Mouse (Mus musculus) midbrain, embryonic 10.5 days (tissue): Measurements from ENCODE around the gene Pomgnt2. TPM values are rescaled to one million over a fixed set of nuclear protein-coding genes. Genes with fewer than 3 reads are reported as not detected.

Experiments
- DNase-seq: peaks from one replicate; pipeline ENCODE4 v3.0.0-alpha.2; 2017; ENCODE audit warnings: low spot score
- H3K27ac ChIP-seq: fragments of 300-500 bp; sonication (generic); replicated peaks from 2 replicates; pipeline ENCODE4 v1.5.1; 2016; ENCODE audit warnings: mild to moderate bottlenecking
- H3K27me3 ChIP-seq: fragments of 300-500 bp; sonication (generic); 2 replicates; pipeline ENCODE4 v1.6.1; 2016; ENCODE audit warnings: low read depth, mild to moderate bottlenecking; ENCODE audit not compliant: poor library complexity, severe bottlenecking
- H3K36me3 ChIP-seq: fragments of 300-500 bp; sonication (generic); 2 replicates; pipeline ENCODE4 v1.6.1; 2016; ENCODE audit warnings: mild to moderate bottlenecking, moderate library complexity
- H3K4me1 ChIP-seq: fragments of 300-500 bp; sonication (generic); 2 replicates; pipeline ENCODE4 v1.6.1; 2016
- H3K4me3 ChIP-seq: fragments of 300-500 bp; sonication (generic); 2 replicates; pipeline ENCODE4 v1.5.1; 2016; ENCODE audit warnings: mild to moderate bottlenecking, moderate library complexity
- H3K9me3 ChIP-seq: fragments of 300-500 bp; sonication (generic); replicated peaks from 2 replicates; pipeline ENCODE4 v1.6.1; 2016; ENCODE audit warnings: mild to moderate bottlenecking
- WGBS: fragments of 180-500 bp; shearing (Covaris S2); methylation state at CpG from one replicate; pipeline ENCODE4 v1.1.7; 2016; 5-methylcytosine and 5-hydroxymethylcytosine counted together
- polyA plus RNA-seq: library from polyadenylated mRNA; unstranded; fragments of >200 nt; fragmentation: Nextera tagmentation; extraction: Ambion mirVana; gene quantifications from 2 replicates; pipeline ENCODE4 v1.2.1, GENCODE M21; 2016

Gene Pomgnt2
- polyA plus RNA-seq, 1 experiment from 2014 or later: 13.1 TPM

DNA sequence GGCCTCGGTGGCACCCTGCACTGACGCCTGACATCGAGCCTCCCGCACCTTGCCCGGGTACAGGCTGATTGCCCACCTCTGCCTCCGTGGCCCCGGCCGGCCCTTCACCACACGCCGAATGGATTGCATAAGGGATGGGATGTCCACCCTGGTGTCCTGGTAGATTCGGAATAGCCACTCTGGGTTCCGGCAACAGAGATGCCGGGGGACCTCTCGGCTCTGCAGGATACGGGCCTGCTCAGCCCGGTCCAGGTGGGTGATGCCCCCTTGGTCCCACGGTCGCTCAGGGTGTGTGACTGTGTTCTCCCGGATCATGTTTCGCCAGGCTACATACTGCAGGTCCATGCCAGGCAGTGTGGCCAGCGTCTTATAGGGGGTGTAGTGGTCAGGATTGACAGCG is 14.7 kb downstream of the Pomgnt2 start:
- H3K4me3 ChIP-seq: no peak overlapping the region
- peaks cover 23% of the 10 kb centered on the region for H3K36me3 ChIP-seq
- H3K4me1 ChIP-seq: peaks cover 8% of the 10 kb centered on the region
- H3K9me3 ChIP-seq: no peaks in the 10 kb centered on the region
- no peak for DNase-seq
- H3K27me3 ChIP-seq: no peaks in the 10 kb centered on the region
- H3K27ac ChIP-seq: no peak overlapping the region
- 97% methylated on average over 22 of the region's 22 CpGs for WGBS

- peaks cover 23% of the 10 kb centered on the region for H3K36me3 ChIP-seq
Measured at GRCm38 (mm10) chr9:121981466-121982105, 15.3 kb downstream of the Pomgnt2 start.

GRCm38 (mm10) chr9:121981046-121981445 is 15.9 kb downstream of the Pomgnt2 start:
- Histone ChIP-seq H3K4me3 (no peak overlapping the region), H3K4me1 (peaks cover 8% of the 10 kb centered on the region), H3K9me3 (no peaks in the 10 kb centered on the region), H3K27me3 (no peaks in the 10 kb centered on the region), H3K36me3 (peaks cover 23% of the 10 kb centered on the region), H3K27ac (no peak overlapping the region)
- 85% methylated on average over 9 of the region's 9 CpGs for WGBS
- no peak for DNase-seq

More at GRCm38 (mm10) chr9:121981466-121982105, 15.3 kb downstream of the Pomgnt2 start:
- H3K9me3 ChIP-seq: no peaks in the 10 kb centered on the region
- no peak overlapping the region for H3K27ac ChIP-seq
- H3K4me1 ChIP-seq: peaks cover 8% of the 10 kb centered on the region
- H3K4me3 ChIP-seq: no peak overlapping the region
- WGBS: 87% methylated on average over 10 of the region's 10 CpGs
- no peaks in the 10 kb centered on the region for H3K27me3 ChIP-seq
- no peak for DNase-seq

GRCm38 (mm10) chr9:121975321-121975720 is 21.6 kb downstream of the Pomgnt2 start:
- DNase-seq: no peak
- no peaks in the 10 kb centered on the region for H3K36me3 ChIP-seq
- no peaks in the 10 kb centered on the region for H3K4me1 ChIP-seq
- no peak overlapping the region for H3K4me3 ChIP-seq
- no peak overlapping the region for H3K27ac ChIP-seq
- 81% methylated on average over 2 of the region's 2 CpGs for WGBS
- no peaks in the 10 kb centered on the region for H3K9me3 ChIP-seq
- H3K27me3 ChIP-seq: no peaks in the 10 kb centered on the region

- H3K27me3 ChIP-seq: no peaks in the 10 kb centered on the region
- H3K4me3 ChIP-seq: no peak overlapping the region
- H3K4me1 ChIP-seq: no peaks in the 10 kb centered on the region
- DNase-seq: no peak
- H3K36me3 ChIP-seq: no peaks in the 10 kb centered on the region
- no peak overlapping the region for H3K27ac ChIP-seq
- WGBS: 87% methylated on average over 12 of the region's 12 CpGs
- no peaks in the 10 kb centered on the region for H3K9me3 ChIP-seq
Measured at GRCm38 (mm10) chr9:121974141-121974986, 22.5 kb downstream of the Pomgnt2 start.

GRCm38 (mm10) chr9:121973207-121973606 is 23.7 kb downstream of the Pomgnt2 start:
- H3K4me1 ChIP-seq: no peaks in the 10 kb centered on the region
- H3K4me3 ChIP-seq: no peak overlapping the region
- 63% methylated on average over 1 of the region's 1 CpGs for WGBS
- no peak overlapping the region for H3K27ac ChIP-seq
- no peaks in the 10 kb centered on the region for H3K27me3 ChIP-seq
- no peaks in the 10 kb centered on the region for H3K36me3 ChIP-seq
- H3K9me3 ChIP-seq: no peaks in the 10 kb centered on the region
- DNase-seq: no peak

DNA sequence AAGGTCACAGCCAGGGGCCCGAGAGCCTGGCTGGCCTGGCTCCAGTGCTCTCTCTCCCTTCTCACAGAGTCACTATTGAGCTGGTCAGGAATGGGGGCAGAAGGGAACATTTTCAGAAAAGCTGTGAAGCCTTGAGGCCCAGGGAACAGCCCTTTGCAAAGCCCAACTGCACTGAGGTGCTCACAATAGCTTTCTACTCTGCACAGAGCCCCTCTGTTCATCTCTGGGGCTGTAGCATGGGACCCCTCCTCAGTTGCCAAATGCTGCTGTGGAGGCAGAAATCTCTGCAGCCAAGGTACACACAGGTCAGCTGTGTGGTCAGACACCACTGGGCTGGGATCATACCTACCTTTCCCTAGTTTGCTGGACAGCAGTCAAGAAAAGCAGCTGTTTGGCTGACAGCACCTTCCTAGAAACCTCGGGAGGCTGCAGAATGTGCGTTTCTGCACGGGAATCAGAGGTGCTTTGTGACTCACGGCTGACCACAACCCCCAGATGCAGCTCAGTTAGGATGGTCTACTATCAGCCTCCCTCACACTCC is 27.0 kb downstream of the Pomgnt2 start:
- Histone ChIP-seq H3K4me3 (no peak overlapping the region), H3K4me1 (no peaks in the 10 kb centered on the region), H3K27me3 (no peaks in the 10 kb centered on the region), H3K36me3 (no peaks in the 10 kb centered on the region), H3K27ac (no peak overlapping the region), H3K9me3 (no peaks in the 10 kb centered on the region)
- no peak for DNase-seq
- WGBS: 74% methylated on average over 5 of the region's 5 CpGs

GRCm38 (mm10) chr9:121968258-121968657 is 28.7 kb downstream of the Pomgnt2 start:
- Histone ChIP-seq H3K4me1 (no peaks in the 10 kb centered on the region), H3K27ac (no peak overlapping the region), H3K36me3 (no peaks in the 10 kb centered on the region), H3K9me3 (no peaks in the 10 kb centered on the region), H3K4me3 (no peak overlapping the region), H3K27me3 (no peaks in the 10 kb centered on the region)
- DNase-seq: no peak
- 90% methylated on average over 5 of the region's 5 CpGs for WGBS

- no peak overlapping the region for H3K27ac ChIP-seq
- no peak overlapping the region for H3K4me3 ChIP-seq
- no peaks in the 10 kb centered on the region for H3K36me3 ChIP-seq
- 91% methylated on average over 7 of the region's 7 CpGs for WGBS
- no peaks in the 10 kb centered on the region for H3K9me3 ChIP-seq
- no peak for DNase-seq
- 0 out of 2 replicates have a peak, but pooled peaks cover 6% of the 10 kb centered on the region for H3K4me1 ChIP-seq
- no peaks in the 10 kb centered on the region for H3K27me3 ChIP-seq
Measured at GRCm38 (mm10) chr9:121964941-121965340, 32.0 kb downstream of the Pomgnt2 start.

DNA sequence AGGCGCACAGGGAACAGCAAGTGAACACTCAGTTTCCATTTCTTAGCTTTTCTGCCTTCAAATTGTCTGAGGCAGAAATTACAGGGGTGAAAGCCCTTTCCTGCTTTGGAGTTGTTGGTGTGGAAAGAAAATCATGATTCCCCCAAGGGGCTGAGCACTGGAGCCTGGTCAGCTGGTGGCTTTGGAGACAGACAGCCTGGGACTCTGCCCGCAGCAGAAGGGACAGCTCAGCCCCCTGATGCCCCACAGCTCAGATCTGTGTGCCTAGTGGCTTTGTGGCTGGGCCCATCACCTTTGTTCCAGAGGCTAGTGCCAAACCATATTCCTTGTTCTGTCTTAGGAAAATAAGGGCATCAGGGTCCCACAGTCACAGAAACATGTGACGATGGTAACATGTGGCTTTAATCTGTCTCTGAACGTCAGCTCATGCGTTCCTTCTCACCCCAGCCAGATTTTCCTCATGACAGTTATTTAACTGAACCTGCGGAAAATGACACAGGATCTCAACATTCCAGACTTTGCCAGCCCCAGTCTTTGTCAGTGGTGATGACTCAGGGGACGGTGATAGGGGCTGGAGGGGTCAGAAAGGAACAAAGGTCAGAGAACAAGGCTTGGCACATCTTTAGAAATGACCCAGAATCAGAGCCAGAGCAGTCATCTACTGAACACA is 36.8 kb downstream of the Pomgnt2 start:
- Histone ChIP-seq H3K36me3 (no peaks in the 10 kb centered on the region), H3K9me3 (no peaks in the 10 kb centered on the region), H3K27me3 (no peaks in the 10 kb centered on the region), H3K4me3 (no peak overlapping the region), H3K27ac (no peak overlapping the region), H3K4me1 (peaks cover 20% of the 10 kb centered on the region)
- DNase-seq: no peak
- WGBS: 55% methylated on average over 7 of the region's 7 CpGs

DNA sequence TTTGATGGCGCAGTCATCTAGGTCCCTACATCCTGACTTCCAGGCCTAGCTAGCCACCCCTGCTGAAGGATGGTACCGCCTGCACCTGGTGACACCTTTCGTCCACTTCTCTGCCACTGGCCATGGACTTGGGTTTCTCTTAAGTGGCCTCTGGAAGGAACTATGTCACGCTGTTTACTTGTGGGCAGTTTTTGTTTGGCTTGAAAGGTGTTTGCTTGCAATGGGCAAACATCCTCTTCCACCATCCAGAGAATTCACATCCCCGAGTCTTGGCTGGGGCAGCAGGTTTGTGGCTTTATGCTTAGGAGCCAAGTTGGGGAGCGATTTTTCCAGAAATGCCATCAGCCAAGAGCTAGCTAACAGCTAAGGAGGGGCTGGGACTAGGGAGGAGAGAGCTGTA is 44.3 kb downstream of the Pomgnt2 start:
- Histone ChIP-seq H3K4me1 (peaks cover 13% of the 10 kb centered on the region), H3K9me3 (no peaks in the 10 kb centered on the region), H3K36me3 (no peaks in the 10 kb centered on the region), H3K27me3 (no peaks in the 10 kb centered on the region), H3K27ac (no peak overlapping the region), H3K4me3 (no peak overlapping the region)
- DNase-seq: no peak
- WGBS: 86% methylated on average over 6 of the region's 6 CpGs

- Histone ChIP-seq H3K36me3 (no peaks in the 10 kb centered on the region; the same call in 1 of the 2 replicates), H3K27ac (peak overlapping the region; percentile 55), H3K9me3 (no peaks in the 10 kb centered on the region), H3K4me3 (peak overlapping the region; percentile 20; the same call in 1 of the 2 replicates), H3K4me1 (peaks cover 11% of the 10 kb centered on the region), H3K27me3 (no peaks in the 10 kb centered on the region)
- no peak for DNase-seq
- WGBS: 35% methylated on average over 4 of the region's 4 CpGs
Measured at GRCm38 (mm10) chr9:121951114-121951423, 45.8 kb downstream of the Pomgnt2 start.
